Mouse (Mus musculus): ENCODE measurements at regions not wholly inside any gene's neighbourhood (a gene's known extent, or its start where the extent isn't known, plus 50 kb on each side); places are given as distances from the start of the nearest gene placed in this dataset.

DNA sequence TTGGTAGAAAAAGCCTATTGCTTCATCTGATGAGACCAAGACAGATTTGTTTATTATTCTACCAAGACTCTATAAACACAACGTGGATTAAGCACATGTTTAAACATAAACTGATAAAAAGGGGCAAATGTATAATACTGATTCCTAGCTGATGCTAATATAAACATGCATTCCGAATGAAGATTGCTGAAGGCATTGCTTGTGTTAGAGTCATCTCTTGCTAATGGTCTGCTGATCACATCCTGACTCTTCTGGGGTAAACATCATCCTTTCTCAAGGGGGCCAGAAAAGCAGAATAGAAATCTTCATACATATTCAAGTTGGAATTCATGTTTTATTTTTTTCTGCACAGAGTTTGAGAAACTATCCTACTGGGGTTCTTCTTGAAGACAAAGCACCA lies 369.6 kb downstream of the Epha7 start:
- H3K9ac ChIP-seq (ENCODE audit: low read length) = no peak overlapping the region
- no peaks in the 10 kb centered on the region for H3K27me3 ChIP-seq (replicated peaks; ENCODE audit: control insufficient read depth, insufficient read depth, low read length)
- no peaks in the 10 kb centered on the region for H3K9me3 ChIP-seq (replicated peaks; ENCODE audit: control insufficient read depth, low read length)
- ATAC-seq (no peak), DNase-seq (ENCODE audit: low spot score) (no peak)
- H3K4me1 ChIP-seq (ENCODE audit: control insufficient read depth, insufficient read depth, low read length) = no peaks in the 10 kb centered on the region
- H3K4me3 ChIP-seq (ENCODE audit: low read depth, low read length) = no peak overlapping the region
- H3K36me3 ChIP-seq (ENCODE audit: control insufficient read depth, insufficient read depth, low read length) = no peaks in the 10 kb centered on the region
- WGBS = 74% methylated on average over 2 of the region's 2 CpGs
- H3K27ac ChIP-seq (ENCODE audit: low read depth, low read length) = no peak overlapping the region
- no peak overlapping the region for H3K4me2 ChIP-seq (ENCODE audit: low read length)

DNA sequence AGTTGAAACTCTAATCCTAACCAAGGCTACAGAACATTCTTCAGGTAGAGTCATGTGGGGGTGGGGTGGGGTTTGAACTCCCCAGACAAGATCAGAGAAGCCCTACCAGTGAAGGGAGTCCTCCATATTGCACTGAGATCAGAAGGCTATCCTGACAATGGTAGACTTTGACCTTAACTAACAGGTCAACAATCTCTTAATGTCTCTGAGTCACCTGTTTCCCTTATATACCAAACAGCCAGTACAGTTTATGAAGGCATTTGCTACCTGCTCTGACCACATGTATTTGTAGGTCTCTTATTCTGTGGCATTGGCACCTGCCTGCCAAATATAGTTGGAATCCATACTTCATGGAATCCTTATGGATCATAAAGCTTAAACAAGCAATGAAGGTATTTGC lies 370.5 kb downstream of the Epha7 start:
- no peak overlapping the region for H3K27ac ChIP-seq (ENCODE audit: low read depth, low read length)
- DNase-seq (ENCODE audit: low spot score) = no peak
- H3K36me3 ChIP-seq (ENCODE audit: control insufficient read depth, insufficient read depth, low read length) = no peaks in the 10 kb centered on the region
- H3K4me1 ChIP-seq (ENCODE audit: control insufficient read depth, insufficient read depth, low read length) = no peaks in the 10 kb centered on the region
- H3K4me3 ChIP-seq (ENCODE audit: low read depth, low read length) = no peak overlapping the region
- no peak overlapping the region for H3K9ac ChIP-seq (ENCODE audit: low read length)
- no peaks in the 10 kb centered on the region for H3K27me3 ChIP-seq (replicated peaks; ENCODE audit: control insufficient read depth, insufficient read depth, low read length)
- H3K4me2 ChIP-seq (ENCODE audit: low read length) = no peak overlapping the region
- ATAC-seq = no peak
- H3K9me3 ChIP-seq (replicated peaks; ENCODE audit: control insufficient read depth, low read length) = no peaks in the 10 kb centered on the region

DNA sequence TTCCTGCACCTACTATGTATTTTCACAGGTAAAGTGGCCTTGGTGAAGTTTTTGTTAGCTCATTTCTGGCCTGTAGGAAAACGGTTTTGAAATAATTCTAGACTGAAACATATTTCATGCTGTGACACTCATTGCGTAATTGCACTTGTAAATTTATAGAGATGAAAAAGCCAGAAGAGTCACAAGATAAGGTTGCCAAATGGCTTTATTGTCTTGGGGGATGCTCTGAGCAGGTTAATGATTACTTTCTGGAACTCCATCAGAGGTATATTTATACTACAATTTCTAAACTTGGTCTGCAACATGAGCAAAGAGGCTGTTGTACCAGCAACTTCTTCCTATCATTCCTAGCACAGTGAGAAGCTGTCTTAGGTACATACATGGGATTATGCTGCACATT lies 370.9 kb downstream of the Epha7 start:
- no peak for DNase-seq (ENCODE audit: low spot score)
- no peak overlapping the region for H3K4me3 ChIP-seq (ENCODE audit: low read depth, low read length)
- H3K9ac ChIP-seq (ENCODE audit: low read length) = no peak overlapping the region
- H3K36me3 ChIP-seq (ENCODE audit: control insufficient read depth, insufficient read depth, low read length) = no peaks in the 10 kb centered on the region
- 89% methylated on average over 2 of the region's 2 CpGs for WGBS
- no peaks in the 10 kb centered on the region for H3K4me1 ChIP-seq (ENCODE audit: control insufficient read depth, insufficient read depth, low read length)
- H3K27me3 ChIP-seq (replicated peaks; ENCODE audit: control insufficient read depth, insufficient read depth, low read length) = no peaks in the 10 kb centered on the region
- H3K4me2 ChIP-seq (ENCODE audit: low read length) = no peak overlapping the region
- ATAC-seq = no peak
- no peaks in the 10 kb centered on the region for H3K9me3 ChIP-seq (replicated peaks; ENCODE audit: control insufficient read depth, low read length)
- H3K27ac ChIP-seq (ENCODE audit: low read depth, low read length) = no peak overlapping the region

DNA sequence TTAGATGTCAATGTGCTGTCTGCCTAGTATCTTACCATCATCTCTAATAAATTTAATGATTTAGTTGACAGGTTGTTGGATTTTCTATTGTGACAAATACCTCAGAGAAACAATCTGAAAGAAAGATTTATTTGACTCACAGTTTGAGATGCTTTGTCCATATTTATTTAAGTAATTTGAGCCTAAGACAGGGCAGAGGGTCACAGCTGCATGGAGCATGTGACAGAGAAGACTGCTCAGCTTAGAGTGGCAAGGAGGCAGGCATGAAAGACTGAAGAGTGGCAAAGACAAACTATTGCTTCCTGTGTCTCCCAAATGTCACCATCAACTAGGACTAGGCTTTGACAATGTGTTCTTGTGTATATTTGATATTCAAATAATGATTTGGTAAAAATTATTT lies 388.0 kb downstream of the Epha7 start:
- Histone ChIP-seq H3K27ac (ENCODE audit: low read depth, low read length) (no peak overlapping the region), H3K4me2 (ENCODE audit: low read length) (no peak overlapping the region), H3K4me3 (ENCODE audit: low read depth, low read length) (no peak overlapping the region), H3K27me3 (replicated peaks; ENCODE audit: control insufficient read depth, insufficient read depth, low read length) (no peaks in the 10 kb centered on the region), H3K9me3 (replicated peaks; ENCODE audit: control insufficient read depth, low read length) (no peaks in the 10 kb centered on the region), H3K9ac (ENCODE audit: low read length) (no peak overlapping the region), H3K4me1 (ENCODE audit: control insufficient read depth, insufficient read depth, low read length) (no peaks in the 10 kb centered on the region), H3K36me3 (ENCODE audit: control insufficient read depth, insufficient read depth, low read length) (no peaks in the 10 kb centered on the region)
- ATAC-seq = no peak
- no peak for DNase-seq (ENCODE audit: low spot score)

Data from forebrain, embryonic 14.5 days (tissue).